Mouse (Mus musculus) stomach, embryonic 14.5 days (tissue): ENCODE measurements around the gene Cd3eap. TPM values are rescaled to one million over a fixed set of nuclear protein-coding genes. Genes with fewer than 3 reads are reported as not detected.

Experiments used
- ATAC-seq: fragments of 200-750 bp; cut with Nextera tagmentation; 2 replicates; pipeline ENCODE4 v1.8.0; 2017; ENCODE audit warnings: low read depth, moderate TSS enrichment; ENCODE audit not compliant: insufficient number of reproducible peaks, insufficient read depth, low FRiP score
- H3K27ac ChIP-seq: fragments of 300-500 bp; sonication (generic); 2 replicates; pipeline ENCODE4 v1.5.1; 2014; ENCODE audit warnings: mild to moderate bottlenecking, low read length, moderate library complexity, mixed read lengths
- H3K27me3 ChIP-seq: fragments of 300-500 bp; sonication (generic); 2 replicates; pipeline ENCODE4 v1.6.1; 2014; ENCODE audit warnings: low read length, control low read depth, mixed read lengths; ENCODE audit not compliant: control insufficient read depth, insufficient read depth
- H3K36me3 ChIP-seq: fragments of 300-500 bp; sonication (generic); 2 replicates; pipeline ENCODE4 v1.6.1; 2014; ENCODE audit warnings: mild to moderate bottlenecking, control low read depth, low read length, moderate library complexity, mixed read lengths; ENCODE audit not compliant: control insufficient read depth, insufficient read depth
- H3K4me1 ChIP-seq: fragments of 300-500 bp; sonication (generic); 2 replicates; pipeline ENCODE4 v1.6.1; 2014; ENCODE audit warnings: low read length, control low read depth, mixed read lengths; ENCODE audit not compliant: control insufficient read depth, insufficient read depth
- H3K4me2 ChIP-seq: fragments of 300-500 bp; sonication (generic); replicated peaks from 2 replicates; pipeline ENCODE4 v1.6.1; 2014; ENCODE audit warnings: low read depth, low read length, control low read depth
- H3K4me3 ChIP-seq: fragments of 300-500 bp; sonication (generic); 2 replicates; pipeline ENCODE4 v1.5.1; 2014; ENCODE audit warnings: low read depth, low read length, control low read depth
- H3K9ac ChIP-seq: fragments of 300-500 bp; sonication (generic); replicated peaks from 2 replicates; pipeline ENCODE4 v1.6.1; 2014; ENCODE audit warnings: low read depth, mild to moderate bottlenecking, control low read depth, low read length, moderate library complexity, mixed read lengths
- H3K9me3 ChIP-seq: fragments of 300-500 bp; sonication (generic); 2 replicates; pipeline ENCODE4 v1.6.1; 2016; ENCODE audit warnings: low read depth, low read length, control low read depth; ENCODE audit not compliant: control insufficient read depth
- WGBS: fragments of 180-500 bp; shearing (Covaris S2); extraction: QIAGEN DNeasy Blood & Tissue Kit; methylation state at CpG from one replicate; pipeline ENCODE4 v1.1.7; 2014; 5-methylcytosine and 5-hydroxymethylcytosine counted together
- polyA plus RNA-seq: library from polyadenylated mRNA; unstranded; fragments of >200 nt; fragmentation: Nextera tagmentation; extraction: Ambion mirVana; gene quantifications from 2 replicates; pipeline ENCODE4 v1.2.1, GENCODE M21; 2014

The Cd3eap gene
- polyA plus RNA-seq, 1 experiment from 2014 or later = 23.9 TPM

GRCm38 (mm10) chr7:19344938-19345471 is 14.3 kb downstream of the Cd3eap start:
- peak overlapping the region; percentile 82 for H3K4me2 ChIP-seq
- no peaks in the 10 kb centered on the region for H3K9me3 ChIP-seq
- peak; percentile 94 for ATAC-seq
- H3K9ac ChIP-seq = peak overlapping the region; percentile 34
- H3K4me1 ChIP-seq = peaks cover 25% of the 10 kb centered on the region
- H3K27me3 ChIP-seq = no peaks in the 10 kb centered on the region
- H3K27ac ChIP-seq = peak overlapping the region; percentile 62; the same call in 1 of the 2 replicates
- peaks cover 11% of the 10 kb centered on the region; the same call in 1 of the 2 replicates for H3K36me3 ChIP-seq
- H3K4me3 ChIP-seq = peak overlapping the region; percentile 47
- under 1% methylated on average over 31 of the region's 31 CpGs for WGBS

DNA sequence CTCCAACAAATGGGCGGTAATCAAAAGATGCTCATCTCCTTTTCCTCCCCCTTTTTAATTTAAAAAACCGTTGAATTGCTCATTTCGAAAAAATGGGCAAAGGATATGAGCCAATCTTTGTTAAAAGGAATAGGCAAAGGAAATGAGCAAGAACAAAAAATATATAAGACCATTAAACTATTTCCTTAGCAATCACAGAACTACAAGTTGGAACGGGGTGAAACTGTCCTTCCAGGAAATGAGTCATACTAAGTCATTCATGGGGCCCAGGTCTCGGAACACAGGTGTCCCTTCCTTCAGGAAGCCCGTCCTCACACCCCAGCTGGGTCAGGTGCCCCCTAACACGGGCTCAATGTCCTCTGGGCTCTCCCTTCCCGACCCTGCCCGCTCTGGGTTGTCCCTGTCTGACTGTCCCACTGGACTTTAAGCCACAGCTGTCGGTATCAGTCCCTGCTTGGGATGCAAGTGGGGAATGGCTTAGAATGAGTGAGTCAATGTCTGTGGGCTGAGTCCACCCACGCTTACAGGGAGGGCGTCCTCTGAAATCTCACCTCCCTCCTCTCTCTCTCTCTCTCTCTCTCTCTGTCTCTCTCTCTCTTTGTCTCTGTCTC is 14.9 kb downstream of the Cd3eap start, which contains the start of gene Ercc1:
Gene Ercc1 (plus strand): TSS at position 542 of the 611 bp plus-strand sequence.
- H3K27me3 ChIP-seq = no peaks in the 10 kb centered on the region
- 27% methylated on average over 12 of the region's 12 CpGs for WGBS
- no peak for ATAC-seq

DNA sequence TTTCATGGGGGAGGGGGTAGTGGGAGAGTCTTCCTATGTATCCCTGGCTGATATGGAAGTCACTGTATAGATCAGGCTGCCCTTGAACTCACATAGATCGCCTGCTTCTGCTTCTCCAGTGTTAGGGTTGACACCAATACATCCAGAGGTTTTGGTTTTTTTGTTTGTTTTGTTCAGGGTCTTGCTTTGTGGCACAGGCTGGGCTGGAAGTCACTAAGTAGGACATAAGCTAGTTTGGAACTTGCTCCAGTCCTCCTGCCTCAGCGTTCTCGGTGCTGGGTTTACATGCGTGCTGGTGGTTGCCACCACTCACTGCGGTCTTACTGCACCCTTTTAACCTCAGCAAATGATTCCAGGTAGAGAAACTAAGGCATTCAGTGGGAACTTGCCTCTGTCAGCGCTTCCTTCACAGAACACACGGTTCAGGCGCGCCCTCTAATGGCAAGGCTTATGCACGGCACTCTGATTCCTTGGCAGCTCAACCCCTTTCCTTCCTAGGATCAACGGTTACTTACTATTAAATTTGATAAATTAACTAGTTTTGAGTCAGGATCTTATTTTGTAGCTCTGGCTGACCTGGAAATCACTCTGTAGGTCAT is 16.0 kb downstream of the Cd3eap start:
- Histone ChIP-seq H3K27ac (no peak overlapping the region), H3K9me3 (no peaks in the 10 kb centered on the region), H3K4me2 (no peak overlapping the region; the same call in 1 of the 2 replicates), H3K27me3 (no peaks in the 10 kb centered on the region), H3K4me1 (peaks cover 25% of the 10 kb centered on the region), H3K4me3 (no peak overlapping the region), H3K36me3 (peaks cover 4% of the 10 kb centered on the region; the same call in 1 of the 2 replicates), H3K9ac (no peak overlapping the region)
- under 1% methylated on average over 11 of the region's 11 CpGs for WGBS
- no peak for ATAC-seq

More for the DNA sequence above, 14.9 kb downstream of the Cd3eap start, which contains the start of gene Ercc1:
- H3K4me3 ChIP-seq = peak within 1 kb of the TSS; percentile 47
- no peaks in the 10 kb centered on the region for H3K9me3 ChIP-seq
- peaks cover 25% of the 10 kb centered on the region for H3K4me1 ChIP-seq
- peak within 1 kb of the TSS; percentile 34 for H3K9ac ChIP-seq
- H3K4me2 ChIP-seq = peak within 1 kb of the TSS; percentile 82
- peaks cover 11% of the 10 kb centered on the region; the same call in 1 of the 2 replicates for H3K36me3 ChIP-seq
- peak within 1 kb of the TSS; percentile 62; the same call in 1 of the 2 replicates for H3K27ac ChIP-seq

DNA sequence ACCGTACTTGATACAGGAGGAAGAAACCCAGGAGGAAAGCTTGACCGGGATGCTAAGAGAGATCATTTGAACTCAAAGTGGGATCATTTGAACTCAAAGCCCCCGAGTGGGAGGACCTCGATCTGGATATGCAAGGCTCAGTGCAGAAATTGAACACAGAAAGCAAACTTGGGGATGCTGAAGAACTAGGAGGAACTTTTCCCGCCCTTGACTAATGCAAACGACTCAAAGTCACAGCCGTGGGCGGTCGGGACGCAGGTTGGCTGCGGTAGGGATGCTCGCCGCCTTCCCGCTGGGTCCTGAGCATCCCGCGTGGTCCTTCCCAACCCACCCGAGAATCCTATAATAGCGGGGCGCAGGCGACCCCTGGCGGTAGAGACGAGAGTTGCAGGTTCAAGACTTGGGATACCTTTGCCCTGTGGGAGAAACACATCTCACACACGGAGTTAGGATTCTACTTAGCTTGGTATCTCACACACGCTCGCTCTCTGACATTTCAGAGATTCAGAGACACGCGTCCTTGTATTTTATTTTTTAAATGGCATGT is 16.7 kb downstream of the Cd3eap start:
- ATAC-seq = no peak
- Histone ChIP-seq H3K4me1 (peaks cover 25% of the 10 kb centered on the region), H3K27ac (peak overlapping the region; percentile 39; the same call in 1 of the 2 replicates), H3K4me3 (peak overlapping the region; percentile 46), H3K9me3 (no peaks in the 10 kb centered on the region), H3K4me2 (peak overlapping the region; percentile 95), H3K36me3 (no peaks in the 10 kb centered on the region), H3K9ac (peak overlapping the region; percentile 31; the same call in 1 of the 2 replicates), H3K27me3 (no peaks in the 10 kb centered on the region)
- 2% methylated on average over 27 of the region's 27 CpGs for WGBS

DNA sequence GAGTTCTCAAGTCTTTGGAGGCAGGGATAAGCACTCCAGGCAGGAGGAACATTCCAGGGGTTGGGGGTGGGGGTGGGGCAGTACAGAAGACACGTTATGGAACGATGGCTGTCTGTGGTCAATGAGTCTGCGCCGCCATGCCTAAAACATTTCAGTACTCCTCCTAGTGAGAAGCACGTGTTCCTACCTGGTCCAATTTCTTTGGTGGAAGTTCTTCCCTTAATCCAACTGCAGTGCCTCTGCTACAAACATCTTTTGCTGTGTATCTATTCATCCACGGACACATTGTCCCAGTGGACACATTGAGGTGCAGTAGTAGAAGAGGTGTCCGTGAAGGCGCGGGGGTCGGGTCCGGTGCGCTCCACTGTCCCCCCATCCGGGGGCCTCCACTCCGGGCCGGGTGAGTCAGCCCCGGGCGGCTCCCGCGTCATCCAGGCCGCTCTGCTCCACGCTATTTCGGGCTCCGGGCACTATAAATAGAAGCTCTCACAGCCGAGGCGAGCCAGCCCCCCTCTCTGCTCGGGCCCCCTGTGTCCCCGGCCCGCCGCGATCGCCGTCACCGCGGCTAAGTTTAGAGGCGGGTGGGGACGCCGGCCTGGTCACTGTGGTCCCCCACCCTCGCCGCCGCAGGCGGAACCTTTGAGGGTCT is 17.4 kb downstream of the Cd3eap start:
- peak overlapping the region; percentile 95 for H3K4me2 ChIP-seq
- peak; percentile 2; the same call in 1 of the 2 replicates for ATAC-seq
- H3K27me3 ChIP-seq = no peaks in the 10 kb centered on the region
- under 1% methylated on average over 41 of the region's 41 CpGs for WGBS
- H3K4me1 ChIP-seq = peaks cover 25% of the 10 kb centered on the region
- H3K36me3 ChIP-seq = no peaks in the 10 kb centered on the region
- H3K9me3 ChIP-seq = no peaks in the 10 kb centered on the region
- peak overlapping the region; percentile 31; the same call in 1 of the 2 replicates for H3K9ac ChIP-seq
- H3K27ac ChIP-seq = peak overlapping the region; percentile 39; the same call in 1 of the 2 replicates
- peak overlapping the region; percentile 46 for H3K4me3 ChIP-seq

DNA sequence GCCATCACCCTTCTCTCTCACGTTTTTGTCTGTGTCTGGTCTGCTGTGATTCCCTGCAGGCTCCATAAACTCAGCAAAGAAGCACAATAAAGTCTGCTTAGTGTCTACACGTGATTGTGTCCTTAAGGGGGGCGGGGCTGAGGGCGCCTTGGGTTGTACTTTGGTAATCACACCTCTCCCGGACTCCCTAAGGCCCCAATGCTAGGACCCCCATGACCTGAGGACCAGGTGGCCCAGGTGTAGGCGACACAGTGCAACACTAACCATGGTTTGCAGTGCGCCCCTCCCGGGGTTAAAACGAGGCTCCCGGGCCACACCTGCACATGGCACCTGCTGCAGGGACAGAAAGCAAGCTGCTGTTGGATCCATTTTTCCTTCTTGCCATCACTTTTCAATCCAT is 18.0 kb downstream of the Cd3eap start:
- WGBS = 16% methylated on average over 10 of the region's 10 CpGs
- Histone ChIP-seq H3K27ac (no peak overlapping the region), H3K4me3 (0 out of 2 replicates have a peak overlapping the region, but pooled peaks have one; percentile 46), H3K9me3 (no peaks in the 10 kb centered on the region), H3K36me3 (no peaks in the 10 kb centered on the region), H3K4me2 (peak overlapping the region; percentile 95), H3K9ac (no peak overlapping the region), H3K27me3 (no peaks in the 10 kb centered on the region), H3K4me1 (peaks cover 25% of the 10 kb centered on the region)
- ATAC-seq = no peak

GRCm38 (mm10) chr7:19338596-19338995 is 20.7 kb downstream of the Cd3eap start:
- no peak overlapping the region for H3K9ac ChIP-seq
- H3K4me3 ChIP-seq = no peak overlapping the region
- H3K27me3 ChIP-seq = no peaks in the 10 kb centered on the region
- ATAC-seq = no peak
- H3K4me2 ChIP-seq = no peak overlapping the region
- H3K27ac ChIP-seq = no peak overlapping the region
- WGBS = 67% methylated on average over 7 of the region's 7 CpGs
- H3K4me1 ChIP-seq = peaks cover 13% of the 10 kb centered on the region
- H3K9me3 ChIP-seq = no peaks in the 10 kb centered on the region
- no peaks in the 10 kb centered on the region for H3K36me3 ChIP-seq

DNA sequence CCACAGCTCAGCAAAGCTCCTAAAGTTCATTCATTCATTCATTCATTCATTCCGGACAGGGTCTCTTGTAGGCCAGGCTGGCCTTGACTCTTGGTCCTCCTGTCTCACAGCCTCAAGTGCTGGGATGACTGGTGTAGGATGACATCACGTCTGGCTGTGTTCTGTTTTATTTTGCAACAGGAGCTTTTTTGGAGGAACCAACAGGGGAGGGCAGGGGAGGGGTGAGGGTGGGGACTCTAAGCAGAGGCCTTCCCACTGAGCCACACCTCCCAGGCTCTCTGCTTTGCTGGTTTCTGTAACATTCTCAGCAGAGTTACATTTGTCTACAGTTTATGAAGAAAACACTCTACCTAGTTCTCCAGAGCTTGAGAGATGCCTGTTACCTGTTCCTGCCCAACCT is 21.2 kb downstream of the Cd3eap start:
- no peak overlapping the region for H3K9ac ChIP-seq
- ATAC-seq = no peak
- WGBS = 56% methylated on average over 2 of the region's 2 CpGs

More for the DNA sequence above, 21.2 kb downstream of the Cd3eap start:
- Histone ChIP-seq H3K27me3 (no peaks in the 10 kb centered on the region), H3K27ac (no peak overlapping the region), H3K4me3 (no peak overlapping the region), H3K4me1 (peaks cover 13% of the 10 kb centered on the region), H3K36me3 (no peaks in the 10 kb centered on the region), H3K4me2 (no peak overlapping the region), H3K9me3 (no peaks in the 10 kb centered on the region)
